Mouse (Mus musculus): ENCODE data around the gene Zfyve27. TPM values are rescaled to one million over a fixed set of nuclear protein-coding genes. Genes with fewer than 3 reads are reported as not detected.

Gene Zfyve27
- polyA plus RNA-seq, 1 experiment from 2014 or later = 28.2 TPM

DNA sequence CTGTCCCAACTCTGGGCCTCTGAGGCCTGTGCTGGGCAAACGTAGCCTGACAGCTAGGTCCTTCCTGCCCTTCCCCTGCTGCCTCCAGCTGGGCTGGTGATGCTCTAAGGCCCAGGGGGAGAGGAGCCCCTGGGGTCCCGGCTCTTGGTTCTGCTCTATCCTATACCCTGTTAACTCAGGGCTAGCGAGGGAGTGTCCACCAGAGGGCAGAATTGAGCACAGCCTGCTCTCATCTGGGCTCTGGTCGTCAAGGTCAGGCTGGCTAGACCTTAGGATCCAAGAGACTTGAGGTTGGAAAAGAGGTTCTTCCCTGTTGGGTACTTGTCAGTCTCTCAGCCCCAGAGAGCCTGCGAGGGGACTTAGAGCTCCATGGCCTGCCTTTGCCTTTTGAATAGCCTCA is 26.7 kb downstream of the Zfyve27 start:
- Histone ChIP-seq H3K9ac (no peak overlapping the region), H3K4me3 (no peak overlapping the region), H3K4me1 (peaks cover 10% of the 10 kb centered on the region; the same call in 1 of the 2 replicates), H3K27me3 (no peaks in the 10 kb centered on the region), H3K9me3 (no peaks in the 10 kb centered on the region), H3K4me2 (no peak overlapping the region), H3K36me3 (peaks cover 11% of the 10 kb centered on the region; the same call in 1 of the 2 replicates), H3K27ac (no peak overlapping the region)
- no peak for ATAC-seq (ENCODE audit: borderline replicate concordance, extremely low read depth, low FRiP score, low TSS enrichment)
- 16% methylated on average over 5 of the region's 5 CpGs for WGBS

DNA sequence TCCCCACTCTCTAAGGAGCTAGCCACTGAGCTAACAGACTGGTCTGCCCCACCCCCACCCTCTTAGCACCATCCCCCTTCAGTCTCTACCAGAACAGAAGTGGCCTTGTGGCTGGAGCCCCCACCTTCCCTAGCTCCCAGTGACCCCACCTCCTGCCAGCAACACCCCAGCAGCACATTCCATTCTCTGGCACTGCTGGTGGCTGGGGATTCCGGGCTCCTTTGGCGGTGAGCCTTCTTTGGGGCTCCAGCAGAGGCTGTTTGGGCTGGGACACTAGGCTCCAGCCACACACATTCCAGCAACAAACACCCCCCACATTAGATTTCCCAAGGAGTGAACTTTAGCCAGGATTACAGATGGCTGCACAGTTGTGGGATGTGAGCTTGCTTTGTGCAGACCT is 29.6 kb downstream of the Zfyve27 start:
- ATAC-seq (ENCODE audit: borderline replicate concordance, extremely low read depth, low FRiP score, low TSS enrichment) = peak; percentile 37; the same call in 1 of the 2 replicates
- Histone ChIP-seq H3K27ac (peak overlapping the region; percentile 41; the same call in 1 of the 2 replicates), H3K36me3 (peaks cover 6% of the 10 kb centered on the region; the same call in 1 of the 2 replicates), H3K27me3 (peaks cover 4% of the 10 kb centered on the region; the same call in 1 of the 2 replicates), H3K4me3 (no peak overlapping the region), H3K4me1 (peaks cover 29% of the 10 kb centered on the region; the same call in 1 of the 2 replicates), H3K9me3 (no peaks in the 10 kb centered on the region), H3K9ac (no peak overlapping the region), H3K4me2 (no peak overlapping the region)
- WGBS = 41% methylated on average over 2 of the region's 2 CpGs

DNA sequence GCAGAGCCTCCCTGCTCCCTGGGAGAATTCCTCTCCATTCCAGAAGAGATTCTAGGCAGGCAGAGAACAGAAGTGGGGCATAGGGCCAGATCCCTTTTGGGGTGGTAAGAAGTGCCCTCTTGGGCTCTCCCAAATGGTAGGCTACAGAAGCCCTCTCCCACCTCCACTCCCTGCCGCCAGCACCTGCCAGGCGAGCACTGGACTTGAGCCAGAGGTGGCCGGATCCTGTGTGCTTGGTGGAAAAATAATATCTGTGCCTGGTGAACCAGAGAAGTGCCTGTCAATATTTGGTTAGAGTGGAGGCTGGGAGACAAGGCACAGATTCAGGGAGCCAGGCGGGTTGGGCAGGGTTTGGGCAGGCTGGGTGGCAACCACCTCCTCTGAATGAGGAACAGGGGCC is 32.6 kb downstream of the Zfyve27 start:
- peaks cover 34% of the 10 kb centered on the region for H3K27me3 ChIP-seq
- peak; percentile 52 for ATAC-seq (ENCODE audit: borderline replicate concordance, extremely low read depth, low FRiP score, low TSS enrichment)
- 59% methylated on average over 4 of the region's 4 CpGs for WGBS

DNA sequence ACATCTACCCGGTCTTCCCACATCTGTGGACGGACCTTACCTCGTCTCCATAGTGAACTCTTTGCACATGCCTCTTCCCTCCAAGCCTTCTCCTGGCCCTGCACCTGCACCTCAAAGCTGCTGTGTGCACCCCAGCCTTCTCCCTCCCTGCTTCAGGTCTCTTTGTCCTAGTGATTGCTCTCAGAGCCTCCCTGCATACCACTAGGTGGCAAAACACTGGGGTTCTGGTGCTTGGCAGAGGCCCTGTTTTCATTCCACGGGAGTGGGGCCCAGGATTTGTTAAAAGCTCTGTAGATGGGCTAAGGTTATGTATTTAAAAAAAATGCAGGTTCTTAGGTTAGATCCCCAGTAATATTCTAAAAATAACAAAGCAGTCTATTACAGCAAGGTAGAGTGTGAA is 33.3 kb downstream of the Zfyve27 start:
- ATAC-seq (ENCODE audit: borderline replicate concordance, extremely low read depth, low FRiP score, low TSS enrichment) = no peak
- H3K27ac ChIP-seq = peak overlapping the region; percentile 85
- no peak overlapping the region for H3K4me2 ChIP-seq
- peaks cover 39% of the 10 kb centered on the region for H3K4me1 ChIP-seq
- H3K9me3 ChIP-seq = no peaks in the 10 kb centered on the region
- no peak overlapping the region for H3K9ac ChIP-seq
- H3K27me3 ChIP-seq = peaks cover 41% of the 10 kb centered on the region
- H3K4me3 ChIP-seq = no peak overlapping the region
- 35% methylated on average over 4 of the region's 4 CpGs for WGBS
- no peaks in the 10 kb centered on the region for H3K36me3 ChIP-seq

More for the DNA sequence above, 32.6 kb downstream of the Zfyve27 start:
- Histone ChIP-seq H3K27ac (peak overlapping the region; percentile 85), H3K4me1 (peaks cover 32% of the 10 kb centered on the region), H3K9ac (no peak overlapping the region), H3K4me3 (no peak overlapping the region), H3K36me3 (0 out of 2 replicates have a peak, but pooled peaks cover 1% of the 10 kb centered on the region), H3K9me3 (no peaks in the 10 kb centered on the region), H3K4me2 (no peak overlapping the region)

DNA sequence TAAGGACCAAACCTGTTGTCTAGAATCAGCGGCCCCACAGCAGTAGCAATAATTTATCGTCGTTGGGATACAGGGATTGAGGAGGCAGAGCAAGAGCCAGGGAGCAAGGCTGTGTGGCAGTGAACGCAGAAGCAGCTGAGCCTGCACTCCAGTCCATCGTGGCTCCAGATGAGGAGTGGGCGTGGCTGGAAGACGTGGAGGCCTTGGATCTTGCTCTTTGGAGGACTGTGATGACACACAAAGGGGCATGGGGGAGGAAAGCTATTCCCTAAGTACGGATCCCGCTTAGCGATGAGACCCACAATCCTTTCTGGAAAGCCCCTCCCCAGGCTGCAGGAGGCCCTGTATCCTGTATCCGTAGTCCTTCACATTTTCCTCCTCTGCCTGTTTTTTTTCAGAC is 34.3 kb downstream of the Zfyve27 start:
- H3K4me1 ChIP-seq = peaks cover 37% of the 10 kb centered on the region
- 47% methylated on average over 11 of the region's 11 CpGs for WGBS
- no peak overlapping the region for H3K27ac ChIP-seq
- H3K4me2 ChIP-seq = no peak overlapping the region
- no peak overlapping the region for H3K9ac ChIP-seq
- H3K9me3 ChIP-seq = no peaks in the 10 kb centered on the region
- peaks cover 51% of the 10 kb centered on the region for H3K27me3 ChIP-seq
- no peaks in the 10 kb centered on the region for H3K36me3 ChIP-seq
- ATAC-seq (ENCODE audit: borderline replicate concordance, extremely low read depth, low FRiP score, low TSS enrichment) = no peak
- no peak overlapping the region for H3K4me3 ChIP-seq

DNA sequence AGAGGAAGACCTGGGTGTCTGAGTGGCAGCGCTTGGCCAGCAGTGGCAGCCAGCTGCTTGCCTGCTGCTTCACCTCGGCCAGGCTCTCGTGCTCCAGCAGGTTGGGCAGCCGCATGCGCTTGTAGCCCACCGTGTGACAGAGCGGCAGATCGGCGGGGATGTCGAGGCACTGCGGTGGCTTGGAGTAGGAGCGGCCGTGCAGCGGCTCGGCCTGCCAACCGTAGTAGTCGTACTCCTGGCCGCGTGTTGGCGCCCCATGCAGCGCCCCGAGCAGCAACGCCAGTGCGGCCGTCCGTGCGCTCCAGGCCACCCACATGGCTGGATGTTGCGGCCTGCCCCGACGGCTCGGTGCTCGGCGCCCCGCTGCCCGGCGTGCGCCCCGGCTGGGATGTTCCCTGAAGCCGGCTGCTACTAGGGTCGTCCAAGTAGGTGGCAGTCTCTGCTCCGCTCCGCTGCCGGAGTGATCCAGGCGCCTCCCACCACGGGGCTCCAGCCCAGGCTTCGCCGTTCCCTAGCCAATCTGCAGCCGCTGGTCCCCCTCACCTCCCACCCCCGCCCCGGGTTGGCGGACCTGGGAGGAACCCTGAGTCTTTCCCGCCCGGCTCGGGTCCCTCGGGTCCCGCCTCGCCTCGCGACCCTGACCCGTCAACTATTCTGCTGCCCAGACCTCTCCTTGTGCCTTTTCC is 38.1 kb downstream of the Zfyve27 start, which contains the start of gene Sfrp5:
Gene Sfrp5 (minus strand): TSS at position 557 of the 686 bp plus-strand sequence.
- WGBS = under 1% methylated on average over 60 of the region's 60 CpGs
- peak within 1 kb of the TSS; percentile 19 for H3K4me3 ChIP-seq
- H3K4me2 ChIP-seq = peak within 1 kb of the TSS; percentile 48
- H3K9ac ChIP-seq = no peak within 1 kb of the TSS
- H3K27me3 ChIP-seq = peaks cover 65% of the 10 kb centered on the region
- H3K4me1 ChIP-seq = peaks cover 18% of the 10 kb centered on the region
- H3K36me3 ChIP-seq = no peaks in the 10 kb centered on the region
- no peak within 1 kb of the TSS for H3K27ac ChIP-seq
- ATAC-seq (ENCODE audit: borderline replicate concordance, extremely low read depth, low FRiP score, low TSS enrichment) = no peak
- no peaks in the 10 kb centered on the region for H3K9me3 ChIP-seq

DNA sequence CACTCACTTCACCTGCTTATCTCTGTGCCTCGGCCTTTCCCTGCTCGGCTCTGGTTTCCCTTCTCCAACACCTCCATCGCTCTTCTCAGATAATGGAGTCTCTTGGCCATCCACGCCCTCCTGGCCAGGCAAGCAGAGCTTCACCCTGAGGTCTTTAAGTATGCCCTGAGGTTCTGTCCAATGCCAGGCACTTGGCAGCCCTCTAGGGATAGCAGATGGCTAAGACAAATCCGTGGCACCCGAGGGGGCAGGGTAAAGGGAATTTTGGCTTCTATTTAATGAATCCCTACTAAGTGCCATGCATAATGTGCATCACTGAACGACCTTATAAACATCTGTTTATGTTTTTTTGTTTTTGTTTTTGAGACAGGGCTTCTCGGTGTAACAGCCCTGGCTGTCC is 38.7 kb downstream of the Zfyve27 start:
- no peaks in the 10 kb centered on the region for H3K9me3 ChIP-seq
- no peak overlapping the region for H3K9ac ChIP-seq
- H3K27me3 ChIP-seq = peaks cover 65% of the 10 kb centered on the region
- 27% methylated on average over 8 of the region's 8 CpGs for WGBS
- peak overlapping the region; percentile 48; the same call in 1 of the 2 replicates for H3K4me2 ChIP-seq
- peaks cover 13% of the 10 kb centered on the region for H3K4me1 ChIP-seq
- no peaks in the 10 kb centered on the region for H3K36me3 ChIP-seq
- ATAC-seq (ENCODE audit: borderline replicate concordance, extremely low read depth, low FRiP score, low TSS enrichment) = no peak
- no peak overlapping the region for H3K27ac ChIP-seq
- H3K4me3 ChIP-seq = no peak overlapping the region; the same call in 1 of the 2 replicates

DNA sequence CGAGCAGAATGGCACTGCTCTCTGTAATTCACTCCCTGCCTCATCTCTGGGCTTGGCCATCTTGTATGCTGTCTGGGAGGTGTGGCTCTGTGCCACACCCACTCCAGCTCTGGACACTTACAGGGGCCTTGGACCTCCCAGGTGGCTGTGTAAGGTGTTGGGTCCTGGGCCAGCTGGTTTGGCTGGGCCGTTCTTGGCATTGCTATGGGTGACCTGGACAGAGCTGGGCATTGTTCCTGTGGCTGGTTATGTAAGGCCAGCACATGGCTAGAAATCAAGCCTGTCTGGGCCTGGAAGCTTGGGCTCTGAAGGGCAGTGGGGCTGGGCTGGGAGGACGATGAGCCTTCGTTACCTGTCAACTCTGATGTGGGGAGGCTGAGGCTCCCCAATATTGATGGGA is 40.6 kb downstream of the Zfyve27 start:
- Histone ChIP-seq H3K4me1 (peaks cover 11% of the 10 kb centered on the region), H3K27ac (no peak overlapping the region), H3K4me2 (no peak overlapping the region), H3K27me3 (peaks cover 51% of the 10 kb centered on the region), H3K9me3 (no peaks in the 10 kb centered on the region), H3K9ac (no peak overlapping the region), H3K36me3 (no peaks in the 10 kb centered on the region), H3K4me3 (no peak overlapping the region)
- WGBS = 78% methylated on average over 4 of the region's 4 CpGs
- ATAC-seq (ENCODE audit: borderline replicate concordance, extremely low read depth, low FRiP score, low TSS enrichment) = no peak

DNA sequence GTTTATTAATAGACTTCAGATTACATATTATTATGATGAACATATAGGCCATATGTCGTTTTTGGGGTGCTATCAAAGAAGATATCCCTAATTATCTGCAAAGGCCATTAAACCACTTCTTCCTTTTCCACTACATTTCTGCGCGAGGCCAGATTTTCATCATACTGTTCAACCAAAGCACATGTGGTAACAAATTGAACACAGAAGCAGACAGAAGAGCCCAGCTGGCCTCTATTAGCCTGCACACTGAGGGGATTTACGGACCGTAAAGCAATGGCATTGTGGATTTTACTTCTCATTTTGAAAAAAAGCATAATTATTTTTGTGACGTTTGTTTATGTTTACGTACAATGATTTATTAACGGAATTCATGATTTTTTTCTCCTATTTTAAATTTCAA is 41.5 kb downstream of the Zfyve27 start:
- Histone ChIP-seq H3K27ac (no peak overlapping the region), H3K4me2 (no peak overlapping the region), H3K9ac (no peak overlapping the region), H3K27me3 (peaks cover 42% of the 10 kb centered on the region), H3K36me3 (no peaks in the 10 kb centered on the region), H3K9me3 (no peaks in the 10 kb centered on the region), H3K4me3 (no peak overlapping the region), H3K4me1 (peaks cover 11% of the 10 kb centered on the region)
- WGBS = 76% methylated on average over 8 of the region's 8 CpGs
- no peak for ATAC-seq (ENCODE audit: borderline replicate concordance, extremely low read depth, low FRiP score, low TSS enrichment)

DNA sequence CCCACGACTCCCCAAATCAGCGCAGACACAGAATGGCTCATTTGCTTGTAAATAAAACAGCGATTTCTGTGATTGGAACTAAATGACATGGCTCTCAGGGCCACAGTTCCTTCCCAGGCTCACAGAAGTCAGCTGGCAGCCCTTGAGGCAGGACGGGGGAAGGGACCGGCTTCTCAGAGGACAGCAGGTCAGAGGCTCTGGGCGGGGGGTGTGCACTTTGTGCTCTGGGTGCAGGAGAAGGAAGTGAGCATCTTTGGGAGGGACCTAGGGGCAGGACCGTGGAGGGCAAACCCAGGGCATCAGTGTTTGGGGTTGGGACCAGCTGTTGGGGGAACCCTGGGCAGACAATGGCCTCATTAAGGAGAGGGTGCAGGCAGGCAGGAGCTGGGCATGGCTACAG is 45.7 kb downstream of the Zfyve27 start:
- no peak overlapping the region for H3K4me2 ChIP-seq
- ATAC-seq (ENCODE audit: borderline replicate concordance, extremely low read depth, low FRiP score, low TSS enrichment) = no peak
- H3K4me3 ChIP-seq = no peak overlapping the region
- H3K36me3 ChIP-seq = no peaks in the 10 kb centered on the region
- no peaks in the 10 kb centered on the region; the same call in 1 of the 2 replicates for H3K27me3 ChIP-seq
- H3K9ac ChIP-seq = no peak overlapping the region
- H3K9me3 ChIP-seq = no peaks in the 10 kb centered on the region
- H3K27ac ChIP-seq = no peak overlapping the region
- H3K4me1 ChIP-seq = no peaks in the 10 kb centered on the region
- WGBS = 52% methylated on average over 7 of the region's 7 CpGs

DNA sequence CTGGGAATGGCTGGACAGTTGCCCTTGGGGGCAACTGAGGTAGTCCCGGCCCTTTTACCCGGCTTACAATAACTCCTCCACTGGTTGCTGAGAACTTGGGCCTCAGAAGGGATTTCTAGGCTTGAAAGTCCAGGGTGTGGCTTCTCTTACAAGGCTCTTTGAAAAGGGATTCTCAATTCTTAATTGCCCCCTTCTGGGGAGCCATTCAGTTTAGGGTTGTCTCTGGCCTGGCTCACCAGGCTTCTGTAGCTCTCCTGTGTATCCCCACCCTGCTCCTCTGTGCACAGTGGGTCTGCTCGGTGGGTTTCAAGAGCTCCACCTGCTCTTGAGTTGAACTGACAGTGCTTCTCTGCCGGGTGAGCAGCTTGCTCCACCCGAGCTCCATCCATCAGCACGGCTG is 46.2 kb downstream of the Zfyve27 start:
- no peak for ATAC-seq (ENCODE audit: borderline replicate concordance, extremely low read depth, low FRiP score, low TSS enrichment)
- WGBS = 47% methylated on average over 6 of the region's 6 CpGs
- no peaks in the 10 kb centered on the region; the same call in 1 of the 2 replicates for H3K27me3 ChIP-seq
- no peak overlapping the region for H3K4me3 ChIP-seq
- no peaks in the 10 kb centered on the region for H3K36me3 ChIP-seq
- H3K4me1 ChIP-seq = no peaks in the 10 kb centered on the region
- no peak overlapping the region for H3K27ac ChIP-seq
- H3K9me3 ChIP-seq = no peaks in the 10 kb centered on the region
- H3K9ac ChIP-seq = no peak overlapping the region
- H3K4me2 ChIP-seq = no peak overlapping the region

DNA sequence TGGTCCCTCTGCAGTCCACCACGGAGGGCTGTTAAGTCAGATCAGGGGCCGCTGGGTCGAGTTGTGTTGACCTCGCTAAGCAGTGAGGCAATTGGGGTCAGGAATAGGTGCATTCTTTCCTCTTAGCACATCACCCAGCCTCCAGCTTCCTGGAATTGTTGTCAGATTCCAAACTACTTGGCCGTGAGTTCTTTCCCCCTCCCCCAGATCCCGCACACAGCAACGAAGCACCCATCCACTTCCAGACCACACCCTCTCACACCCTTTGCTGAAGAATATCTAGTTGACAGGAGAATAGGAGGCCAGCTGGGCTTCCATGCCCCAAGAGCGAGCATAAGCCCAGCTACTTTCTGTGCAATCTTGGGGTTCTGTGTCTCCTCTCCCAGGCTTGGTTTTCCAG is 48.2 kb downstream of the Zfyve27 start:
- 15% methylated on average over 8 of the region's 8 CpGs for WGBS
- no peaks in the 10 kb centered on the region for H3K9me3 ChIP-seq
- ATAC-seq (ENCODE audit: borderline replicate concordance, extremely low read depth, low FRiP score, low TSS enrichment) = no peak

More for the DNA sequence above, 48.2 kb downstream of the Zfyve27 start:
- H3K36me3 ChIP-seq = no peaks in the 10 kb centered on the region
- no peak overlapping the region for H3K27ac ChIP-seq
- H3K9ac ChIP-seq = no peak overlapping the region
- no peak overlapping the region for H3K4me2 ChIP-seq
- H3K4me1 ChIP-seq = no peaks in the 10 kb centered on the region
- no peaks in the 10 kb centered on the region; the same call in 1 of the 2 replicates for H3K27me3 ChIP-seq
- no peak overlapping the region for H3K4me3 ChIP-seq

All from lung, embryonic 15.5 days (tissue).